Mouse (Mus musculus) adrenal gland, postnatal 36 days (tissue): Measurements from ENCODE around the gene Ppp1r16b. TPM values are rescaled to one million over a fixed set of nuclear protein-coding genes. Genes with fewer than 3 reads are reported as not detected.
A peak's percentile ranks its signal among the peaks of the same experiment; 100 is the strongest.

ENCODE experiments used
- DNase-seq, 2 experiments: peaks; one replicate each; pipeline ENCODE4 v3.0.0; 2021; ENCODE audit warnings: mixed read lengths in 1 of 2
- total RNA-seq, 2 experiments: library from RNA; stranded (reverse); gene quantifications; 2 replicates each; pipeline ENCODE4 v1.2.3; 2021

The Ppp1r16b gene
- total RNA-seq, 2 experiments from 2014 or later: 8.8 to 14.1 TPM

- DNase-seq: peak; percentile 31 to 48
Observed at GRCm38 (mm10) chr2:158768350-158768749, 103.2 kb downstream of the Ppp1r16b start.

- DNase-seq: no peak
Observed at GRCm38 (mm10) chr2:158768771-158769170, 103.6 kb downstream of the Ppp1r16b start.

- DNase-seq: peak in 1 of 2 experiments; percentile 20
Observed at GRCm38 (mm10) chr2:158770126-158770757, 105.0 kb downstream of the Ppp1r16b start.

GRCm38 (mm10) chr2:158771066-158771763 is 106.0 kb downstream of the Ppp1r16b start:
- DNase-seq: no peak

GRCm38 (mm10) chr2:158772808-158773207 is 107.6 kb downstream of the Ppp1r16b start:
- DNase-seq: no peak

GRCm38 (mm10) chr2:158774886-158775285 is 109.7 kb downstream of the Ppp1r16b start:
- DNase-seq: peak; percentile 20 to 48

GRCm38 (mm10) chr2:158776716-158777115 is 111.5 kb downstream of the Ppp1r16b start:
- no peak for DNase-seq

GRCm38 (mm10) chr2:158777490-158777889 is 112.3 kb downstream of the Ppp1r16b start:
- DNase-seq: no peak

GRCm38 (mm10) chr2:158778349-158778748 is 113.2 kb downstream of the Ppp1r16b start:
- no peak for DNase-seq

- no peak for DNase-seq
Observed at GRCm38 (mm10) chr2:158781126-158781525, 115.9 kb downstream of the Ppp1r16b start.

GRCm38 (mm10) chr2:158786927-158787795 is 122.0 kb downstream of the Ppp1r16b start:
- DNase-seq: peak in 1 of 2 experiments; percentile 61

- DNase-seq: peak; percentile 96
Observed at GRCm38 (mm10) chr2:158794494-158795004, 129.4 kb downstream of the Ppp1r16b start, which contains the start of gene Dhx35. Gene Dhx35, plus strand, starts transcription at chr2:158794807.

- peak in 1 of 2 experiments; percentile 12 for DNase-seq
Observed at GRCm38 (mm10) chr2:158795043-158795442, 129.8 kb downstream of the Ppp1r16b start.

- no peak for DNase-seq
Observed at GRCm38 (mm10) chr2:158795875-158796274, 130.7 kb downstream of the Ppp1r16b start.

- no peak for DNase-seq
Observed at GRCm38 (mm10) chr2:158799328-158799727, 134.1 kb downstream of the Ppp1r16b start.

- no peak for DNase-seq
Observed at GRCm38 (mm10) chr2:158800788-158801187, 135.6 kb downstream of the Ppp1r16b start.

GRCm38 (mm10) chr2:158803575-158803974 is 138.4 kb downstream of the Ppp1r16b start:
- DNase-seq: no peak

GRCm38 (mm10) chr2:158815686-158816085 is 150.5 kb downstream of the Ppp1r16b start:
- DNase-seq: no peak
